Mouse (Mus musculus): Measurements from ENCODE around the gene Adam1b. TPM values are rescaled to one million over a fixed set of nuclear protein-coding genes. Genes with fewer than 3 reads are reported as not detected.

Adam1b gene
- total RNA-seq (2017), result 0.23 TPM in 1 of 2 replicates, not detected in the other

GRCm38 (mm10) chr5:121503231-121503630 lies at the start of gene Adam1b:
TSS of gene Adam1b (minus strand) at chr5:121503435.
- ATAC-seq (replicated peaks; ENCODE audit: low read depth, poor library complexity, severe bottlenecking), result no peak

DNA sequence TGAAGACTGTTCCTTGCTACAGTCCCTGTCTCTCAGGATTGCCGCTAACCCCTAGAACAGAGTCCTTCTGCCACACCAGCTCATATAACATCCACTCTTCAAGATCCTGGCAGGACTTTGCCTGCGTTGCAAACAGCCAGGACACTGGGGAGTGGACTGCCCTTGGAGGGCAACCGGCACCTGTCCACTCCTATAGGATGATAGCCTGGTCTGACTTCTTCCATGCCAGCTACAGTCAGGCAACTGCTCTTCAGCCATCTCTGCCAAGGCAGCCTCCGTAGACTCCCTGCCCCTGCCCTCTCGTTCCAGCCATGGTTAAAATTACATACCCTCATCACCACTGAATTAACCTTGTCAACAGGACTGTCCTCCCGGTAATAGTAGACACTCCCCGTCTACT lies 46.0 kb upstream of the Adam1b start:
- ATAC-seq (replicated peaks; ENCODE audit: low read depth, poor library complexity, severe bottlenecking), result no peak

DNA sequence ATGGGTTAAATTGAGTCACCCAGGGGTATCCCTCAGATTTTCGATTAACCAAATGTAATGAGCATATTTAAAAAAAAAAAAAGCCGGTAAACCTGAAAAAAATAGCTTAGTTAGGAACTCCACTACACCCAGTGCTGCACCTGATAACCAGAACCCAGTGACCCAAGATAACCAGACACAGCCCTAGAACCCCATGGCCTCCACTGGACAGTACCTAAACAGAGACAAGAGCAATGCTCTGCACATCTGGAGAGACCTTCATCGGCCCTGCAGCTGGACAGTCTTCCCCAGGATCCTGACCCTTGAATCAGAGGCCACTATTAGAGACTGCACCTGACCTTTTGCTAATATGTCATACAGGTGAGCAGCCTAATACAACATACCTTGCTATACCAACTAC lies 43.8 kb upstream of the Adam1b start:
- no peak for ATAC-seq (replicated peaks; ENCODE audit: low read depth, poor library complexity, severe bottlenecking)

DNA sequence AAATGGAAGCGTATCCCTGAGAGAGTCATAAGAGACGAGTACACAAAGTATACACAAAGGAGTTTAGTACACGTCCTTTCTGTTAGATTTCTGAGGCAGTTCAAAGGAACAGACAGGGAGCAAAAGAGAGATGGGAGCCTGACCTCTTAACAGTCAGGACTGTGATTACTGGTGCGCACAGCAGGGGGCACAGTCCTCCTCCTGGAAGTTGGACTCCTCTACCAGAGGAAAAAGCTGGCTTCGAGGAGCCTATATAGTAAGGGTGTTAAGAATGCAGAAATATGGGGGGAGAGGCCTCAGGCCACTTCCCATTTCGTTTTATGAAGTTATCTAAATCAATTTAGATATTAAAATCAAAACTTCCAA lies 43.3 kb upstream of the Adam1b start:
- ATAC-seq (replicated peaks; ENCODE audit: low read depth, poor library complexity, severe bottlenecking), result peak; percentile 76

DNA sequence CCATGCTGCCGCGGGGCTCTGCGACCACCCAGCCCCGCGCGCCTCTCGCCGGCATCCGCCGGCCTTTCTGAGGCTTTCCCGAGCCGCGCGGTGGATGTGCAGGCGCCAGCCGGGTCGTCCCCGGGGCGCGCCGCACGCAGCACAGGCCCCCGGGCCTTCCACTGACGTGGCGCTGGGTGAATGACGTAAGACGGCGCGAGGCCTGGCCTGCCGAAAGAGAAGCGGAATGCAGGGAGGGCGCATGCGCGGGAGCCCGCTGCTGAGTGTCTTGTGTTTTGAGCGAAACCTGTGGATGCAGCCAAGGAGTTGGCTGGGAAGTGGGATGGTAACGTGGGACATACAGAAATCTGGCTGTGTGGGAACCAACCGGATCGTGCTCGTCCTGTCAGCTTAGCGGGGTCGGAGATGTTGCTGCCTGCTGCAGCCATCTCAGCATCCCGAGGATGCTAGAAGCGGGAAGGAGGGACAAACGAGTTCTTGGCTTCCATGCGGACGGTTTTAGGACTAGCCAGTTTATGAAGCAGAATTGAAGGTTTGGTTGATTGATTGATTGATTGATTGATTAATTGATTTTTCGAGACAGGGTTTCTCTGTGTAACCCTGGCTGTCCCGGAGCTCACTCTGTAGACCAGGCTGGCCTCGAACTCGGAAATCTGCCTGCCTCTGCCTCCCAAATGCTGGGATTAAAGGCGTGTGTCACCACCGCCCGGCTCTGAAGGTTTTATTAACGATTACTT lies 42.7 kb upstream of the Adam1b start, which contains the start of gene Mapkapk5:
TSS of gene Mapkapk5 (minus strand) at position 113 of the 737 bp plus-strand sequence.
- ATAC-seq (replicated peaks; ENCODE audit: low read depth, poor library complexity, severe bottlenecking), result peak; percentile 92

DNA sequence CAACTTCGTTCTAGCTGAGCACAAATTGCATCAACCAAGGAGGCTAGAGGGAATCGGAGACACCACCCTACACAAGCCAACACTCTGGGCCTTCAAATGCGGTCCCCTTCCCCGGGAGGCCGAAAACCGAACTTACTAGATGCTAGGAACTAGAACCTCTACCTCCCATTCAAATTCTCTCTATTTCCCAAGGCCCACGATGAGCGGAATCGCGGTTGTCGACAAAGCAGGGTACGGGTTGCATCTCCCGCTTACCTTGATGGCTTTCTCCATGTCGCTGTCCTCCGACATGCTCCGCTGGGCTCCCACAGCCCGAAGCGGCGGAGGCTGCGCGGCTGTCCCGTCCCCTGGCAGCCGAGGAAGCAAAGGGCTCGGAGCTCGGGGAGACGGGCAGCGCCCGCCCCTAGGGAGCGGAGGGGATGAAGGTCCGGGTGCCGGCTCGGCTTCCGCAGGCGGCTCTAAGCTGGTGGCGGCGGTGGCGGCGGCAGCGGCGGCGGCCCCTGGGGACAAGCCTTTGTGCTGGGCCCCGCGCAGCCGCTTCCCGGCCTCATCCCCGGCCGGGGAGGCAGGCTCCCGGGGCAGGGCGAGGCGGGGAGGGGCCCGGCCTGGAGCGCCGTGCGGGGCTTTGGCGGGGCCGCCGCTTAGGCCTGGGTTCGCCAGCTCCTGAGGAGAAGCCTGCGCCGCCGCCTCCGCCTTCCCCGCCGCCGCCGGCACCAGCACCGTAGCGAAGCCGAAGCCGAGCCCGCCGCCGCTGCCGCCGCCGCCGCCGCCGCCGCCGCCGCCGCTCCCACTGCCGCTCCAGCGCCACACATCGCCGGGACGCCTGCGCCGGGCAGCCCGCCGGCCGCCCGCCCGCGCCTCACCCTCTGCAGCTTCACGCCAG lies 41.9 kb upstream of the Adam1b start, which contains the start of the genes Adam1a and Gm42878:
TSS of gene Adam1a (minus strand) at position 573 of the 883 bp plus-strand sequence.
TSS of gene Gm42878 (minus strand) at position 573 of the 883 bp plus-strand sequence.
- ATAC-seq (replicated peaks; ENCODE audit: low read depth, poor library complexity, severe bottlenecking), result no peak

GRCm38 (mm10) chr5:121543370-121543769 lies 40.1 kb upstream of the Adam1b start:
- ATAC-seq (replicated peaks; ENCODE audit: low read depth, poor library complexity, severe bottlenecking), result no peak

DNA sequence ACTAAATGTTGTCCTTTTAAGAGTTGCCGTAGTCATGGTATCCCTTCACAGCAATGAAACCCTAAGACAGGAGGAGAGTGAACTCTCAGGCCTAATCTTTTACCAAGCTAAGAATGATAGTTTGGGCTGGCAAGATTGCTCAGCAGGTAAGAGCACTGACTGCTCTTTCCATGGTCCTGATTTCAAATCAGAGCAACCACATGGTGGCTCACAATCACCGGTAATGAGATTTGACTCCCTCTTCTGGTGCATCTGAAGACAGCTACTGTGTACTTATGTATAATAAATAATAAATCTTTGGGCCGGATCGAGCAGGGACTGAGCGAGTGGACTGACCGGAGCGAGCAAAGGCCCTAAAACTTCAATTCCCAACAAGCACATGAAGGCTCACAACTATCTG lies 38.0 kb upstream of the Adam1b start:
- no peak for ATAC-seq (replicated peaks; ENCODE audit: low read depth, poor library complexity, severe bottlenecking)

- no peak for ATAC-seq (replicated peaks; ENCODE audit: low read depth, poor library complexity, severe bottlenecking)
These were observed 36.8 kb upstream of the Adam1b start for GRCm38 (mm10) chr5:121540066-121540465.

DNA sequence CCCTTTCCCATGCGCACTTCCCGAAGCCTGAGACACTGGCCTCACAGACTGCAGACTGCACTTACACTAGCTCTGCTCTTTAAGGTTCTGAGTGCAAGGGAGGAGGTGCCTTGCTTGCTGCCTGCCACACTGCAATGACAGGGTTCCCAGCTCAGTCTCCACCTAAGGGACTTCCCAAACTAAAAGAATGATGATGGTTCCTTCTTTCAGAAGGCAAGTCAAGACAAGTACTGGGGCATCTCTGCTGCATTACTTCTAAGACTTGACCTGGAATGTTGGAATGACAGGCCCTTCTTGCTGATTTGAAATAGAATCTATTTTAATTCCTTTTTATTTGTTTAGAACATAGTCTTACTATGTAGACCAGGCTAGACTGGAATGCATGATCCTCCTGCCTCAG lies 34.4 kb upstream of the Adam1b start:
- no peak for ATAC-seq (replicated peaks; ENCODE audit: low read depth, poor library complexity, severe bottlenecking)

DNA sequence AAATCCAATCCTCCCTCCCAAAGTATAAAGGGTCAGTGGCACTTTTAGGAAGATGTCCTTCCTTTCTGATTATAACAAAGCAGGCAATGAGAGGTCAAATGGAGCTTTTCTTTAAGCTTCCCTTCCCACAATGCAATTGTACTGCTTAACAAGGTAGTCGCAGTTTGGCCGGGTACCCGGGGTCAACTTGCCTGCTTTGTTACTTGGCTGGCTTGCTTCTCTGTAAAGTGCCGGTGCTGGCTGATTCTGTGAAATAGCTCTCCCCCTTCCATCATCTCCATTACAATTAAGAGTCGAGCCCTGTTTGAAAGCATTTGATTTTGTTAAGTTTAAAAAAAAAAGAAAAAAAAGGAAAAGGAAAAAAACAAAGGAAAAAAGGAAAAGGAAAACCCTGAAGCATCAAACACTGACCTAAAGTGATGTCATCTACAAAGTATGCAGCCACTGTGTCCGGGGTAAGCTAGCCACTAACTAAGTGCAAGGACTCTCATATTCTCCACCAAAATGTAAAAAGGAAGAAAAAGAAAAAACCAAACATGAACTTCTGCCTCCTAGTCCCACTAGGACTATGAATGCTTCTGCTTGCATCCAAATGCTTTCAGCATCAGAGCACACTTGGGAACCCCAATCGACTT lies 33.8 kb upstream of the Adam1b start:
- no peak for ATAC-seq (replicated peaks; ENCODE audit: low read depth, poor library complexity, severe bottlenecking)

GRCm38 (mm10) chr5:121535116-121535515 lies 31.9 kb upstream of the Adam1b start:
- no peak for ATAC-seq (replicated peaks; ENCODE audit: low read depth, poor library complexity, severe bottlenecking)

GRCm38 (mm10) chr5:121534521-121534920 lies 31.3 kb upstream of the Adam1b start:
- 0 out of 2 replicates have a peak, but pooled peaks have one; percentile 22 for ATAC-seq (replicated peaks; ENCODE audit: low read depth, poor library complexity, severe bottlenecking)

GRCm38 (mm10) chr5:121526961-121527360 lies 23.7 kb upstream of the Adam1b start:
- ATAC-seq (replicated peaks; ENCODE audit: low read depth, poor library complexity, severe bottlenecking), result no peak

GRCm38 (mm10) chr5:121526526-121526925 lies 23.3 kb upstream of the Adam1b start:
- ATAC-seq (replicated peaks; ENCODE audit: low read depth, poor library complexity, severe bottlenecking), result no peak

GRCm38 (mm10) chr5:121525774-121526450 lies 22.7 kb upstream of the Adam1b start:
- ATAC-seq (replicated peaks; ENCODE audit: low read depth, poor library complexity, severe bottlenecking), result no peak

- peak; percentile 97 for ATAC-seq (replicated peaks; ENCODE audit: low read depth, poor library complexity, severe bottlenecking)
These were observed 16.5 kb upstream of the Adam1b start for GRCm38 (mm10) chr5:121519758-121520157.

GRCm38 (mm10) chr5:121518983-121519382 lies 15.7 kb upstream of the Adam1b start:
- ATAC-seq (replicated peaks; ENCODE audit: low read depth, poor library complexity, severe bottlenecking), result no peak

- ATAC-seq (replicated peaks; ENCODE audit: low read depth, poor library complexity, severe bottlenecking), result no peak
These were observed 6.8 kb upstream of the Adam1b start for GRCm38 (mm10) chr5:121510009-121510408.

DNA sequence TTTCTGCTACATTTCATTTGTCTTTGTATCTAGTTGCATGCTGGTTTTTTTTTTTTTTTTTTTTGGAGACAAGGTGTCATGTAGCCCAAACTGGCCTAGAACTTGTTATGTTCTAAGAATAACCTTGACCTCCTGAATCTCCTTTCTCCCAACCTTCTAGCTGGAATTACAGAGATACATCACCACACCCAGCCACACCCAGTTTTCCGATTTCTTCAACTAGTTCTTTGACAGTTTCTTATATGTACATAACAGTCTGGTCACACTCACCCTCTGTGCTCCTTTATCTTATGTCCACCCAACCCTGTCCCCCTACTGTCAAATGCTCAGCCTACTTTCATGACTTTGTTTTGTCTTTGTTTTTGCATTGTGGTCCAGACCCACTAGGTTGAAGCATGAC lies 3.6 kb upstream of the Adam1b start:
- ATAC-seq (replicated peaks; ENCODE audit: low read depth, poor library complexity, severe bottlenecking), result no peak

Measured in common myeloid progenitor, adult 5-6 weeks (primary cell).